Mouse (Mus musculus): ENCODE results near the gene Urb1.
A peak's percentile ranks its signal among the peaks of the same experiment; 100 is the strongest.

The Urb1 gene

DNA sequence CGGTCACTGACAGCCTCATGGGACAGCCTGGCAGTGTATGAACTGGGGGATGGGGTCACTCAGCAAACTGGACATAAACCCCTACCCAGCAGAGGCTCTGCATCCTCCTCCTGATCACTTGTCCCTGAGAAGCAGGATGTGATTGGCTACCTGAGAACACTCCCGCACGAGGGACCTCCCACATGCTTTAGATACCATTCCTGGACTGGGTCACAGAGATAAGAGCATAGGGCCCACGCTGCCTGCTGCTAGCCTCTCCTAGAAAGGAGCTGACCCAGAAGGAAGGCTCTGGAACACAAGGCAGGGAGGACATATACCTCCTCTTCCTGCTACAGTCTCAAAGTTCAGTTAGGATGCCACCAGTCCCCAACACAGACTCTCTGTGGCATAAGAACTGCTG lies 49.7 kb downstream of the Urb1 start:
- no peak for DNase-seq

GRCm38 (mm10) chr16:90759335-90759734 lies 50.9 kb downstream of the Urb1 start:
- DNase-seq: no peak

DNA sequence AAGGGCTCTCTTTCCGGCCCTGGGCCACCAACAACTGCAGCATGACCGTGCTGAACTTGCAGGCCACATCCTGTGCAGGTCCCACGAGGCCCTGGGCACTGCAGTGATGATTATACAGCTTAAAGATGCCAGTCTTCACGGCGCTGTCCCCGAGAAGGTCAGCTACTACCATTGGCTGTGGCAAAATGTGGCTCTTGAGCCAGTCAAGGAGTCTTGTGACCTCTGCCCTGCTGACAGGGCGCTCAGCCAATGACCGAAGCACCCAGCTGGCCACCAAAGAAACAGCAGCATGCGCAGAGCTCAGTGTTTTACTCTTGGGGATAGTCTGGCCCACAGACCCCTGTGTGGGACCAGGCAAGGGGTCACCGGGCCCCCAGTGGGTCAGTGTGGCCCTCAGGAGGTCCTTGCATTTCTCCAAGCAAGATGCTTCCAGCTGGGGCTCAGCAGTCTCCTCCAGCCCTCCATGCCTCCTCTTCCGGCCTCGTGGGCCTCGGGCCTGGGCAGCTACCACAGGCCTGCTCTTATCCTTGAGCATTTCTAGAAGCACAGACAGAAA lies 56.7 kb downstream of the Urb1 start:
- DNase-seq: no peak

DNA sequence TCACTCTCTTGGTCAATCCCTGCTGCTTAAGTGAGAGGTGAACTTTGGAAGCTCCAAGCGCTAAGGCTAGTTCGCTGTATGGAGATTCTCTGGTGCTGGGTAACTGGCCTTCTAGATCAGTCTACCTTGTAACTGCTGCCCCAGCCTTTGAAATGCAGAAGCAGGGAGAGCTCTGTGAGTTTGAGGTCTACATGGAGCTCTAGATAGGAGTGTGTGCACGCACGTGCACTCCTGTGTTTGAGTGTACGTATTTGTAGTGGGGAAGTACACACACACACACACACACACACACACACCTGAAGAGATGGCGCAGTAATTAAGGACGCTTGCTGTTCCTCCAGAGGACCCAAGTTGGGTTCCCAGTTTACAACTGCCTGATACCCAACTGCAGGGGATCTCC lies 62.0 kb downstream of the Urb1 start:
- DNase-seq: no peak

- DNase-seq: no peak
These were observed 63.1 kb downstream of the Urb1 start for GRCm38 (mm10) chr16:90747143-90747542.

DNA sequence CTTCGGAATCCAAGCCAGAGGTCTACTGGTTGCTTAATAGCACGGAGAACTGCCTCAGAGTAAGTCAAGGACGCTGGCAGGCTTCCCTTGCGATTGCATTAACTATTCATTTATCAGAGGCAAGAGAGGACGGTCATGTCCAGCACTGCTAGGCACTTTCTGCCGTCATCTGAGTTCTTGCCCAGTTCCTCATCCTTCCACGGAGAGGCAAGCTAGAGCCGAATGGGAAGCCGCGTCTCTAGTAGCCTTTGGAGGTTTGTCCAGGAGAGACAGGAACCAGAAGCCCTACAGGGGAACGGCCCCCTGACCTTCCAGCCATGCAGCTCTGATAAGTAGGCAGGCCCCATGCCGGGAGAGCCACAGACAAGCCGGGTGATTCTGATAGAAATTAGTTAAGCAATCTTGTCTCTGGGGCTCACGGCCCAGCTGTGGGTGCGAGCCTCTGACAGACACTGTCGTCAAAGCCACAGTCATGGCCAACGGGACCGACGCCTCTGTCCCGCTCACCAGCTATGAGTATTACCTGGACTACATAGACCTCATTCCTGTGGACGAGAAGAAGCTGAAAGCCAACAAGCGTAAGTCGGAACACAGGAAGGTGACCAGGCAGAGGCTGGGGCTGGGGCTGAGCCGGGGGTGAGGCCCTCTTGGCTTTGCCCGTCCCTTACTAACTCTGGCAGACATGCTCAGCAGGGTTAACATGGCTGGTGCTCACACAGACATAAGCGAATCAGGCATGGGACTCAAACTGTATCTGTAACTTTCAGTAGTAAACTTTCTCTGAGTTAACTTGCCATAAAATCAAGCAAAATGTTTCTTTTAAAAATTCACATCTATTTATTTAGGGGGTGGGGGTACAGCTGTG lies 71.9 kb downstream of the Urb1 start, which contains the start of gene Mrap:
Mrap (plus strand) TSS at position 116 of the 865 bp plus-strand sequence.
- DNase-seq: no peak

DNA sequence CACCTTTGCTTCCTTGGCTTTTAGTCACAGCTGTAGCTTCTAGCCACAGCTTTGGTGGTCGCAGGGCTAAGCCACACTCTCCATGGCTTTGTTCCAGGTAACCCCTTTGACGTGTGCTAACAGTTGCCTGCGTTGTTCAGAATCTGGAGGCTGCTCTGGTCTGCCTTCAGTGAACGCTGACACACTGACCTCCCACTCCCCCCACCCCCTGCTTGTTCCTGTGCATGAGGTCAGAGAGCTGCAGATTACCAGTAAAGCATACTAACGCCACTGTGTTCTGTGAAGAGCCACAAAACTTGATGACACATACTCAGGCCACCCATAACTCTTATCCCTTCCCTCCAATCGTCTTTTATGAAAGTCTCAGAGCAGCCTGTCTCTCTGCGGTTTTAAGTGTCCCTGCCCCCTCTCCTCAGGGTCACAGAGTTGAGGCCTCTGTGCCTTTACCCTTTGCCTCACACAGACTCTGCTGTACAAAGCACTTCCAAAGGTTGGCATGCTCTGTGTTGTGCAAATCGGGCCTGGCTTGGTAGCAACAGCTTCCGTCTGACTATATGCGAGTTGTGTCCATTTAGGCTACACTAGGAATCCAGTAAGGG lies 73.4 kb downstream of the Urb1 start:
- no peak for DNase-seq

DNA sequence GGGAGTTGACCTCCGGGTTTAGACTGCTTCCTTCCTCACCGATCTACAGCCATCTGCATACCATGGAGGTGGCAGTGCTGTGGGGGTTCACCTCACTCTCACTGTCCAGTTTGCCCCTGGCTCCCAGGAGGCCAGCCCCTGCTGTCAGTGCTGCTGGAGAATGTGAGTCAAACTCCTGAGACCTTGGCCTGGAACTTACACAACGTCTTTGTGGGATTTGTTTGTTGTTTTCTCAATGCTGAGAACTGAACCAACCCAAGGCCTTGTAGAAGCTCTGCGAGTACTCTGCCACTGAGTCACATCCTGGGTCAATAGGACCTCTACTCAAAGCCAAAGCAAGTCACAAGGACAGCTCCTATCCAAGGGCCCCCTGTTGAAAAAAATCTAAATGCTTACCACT lies 74.6 kb downstream of the Urb1 start:
- no peak for DNase-seq

DNA sequence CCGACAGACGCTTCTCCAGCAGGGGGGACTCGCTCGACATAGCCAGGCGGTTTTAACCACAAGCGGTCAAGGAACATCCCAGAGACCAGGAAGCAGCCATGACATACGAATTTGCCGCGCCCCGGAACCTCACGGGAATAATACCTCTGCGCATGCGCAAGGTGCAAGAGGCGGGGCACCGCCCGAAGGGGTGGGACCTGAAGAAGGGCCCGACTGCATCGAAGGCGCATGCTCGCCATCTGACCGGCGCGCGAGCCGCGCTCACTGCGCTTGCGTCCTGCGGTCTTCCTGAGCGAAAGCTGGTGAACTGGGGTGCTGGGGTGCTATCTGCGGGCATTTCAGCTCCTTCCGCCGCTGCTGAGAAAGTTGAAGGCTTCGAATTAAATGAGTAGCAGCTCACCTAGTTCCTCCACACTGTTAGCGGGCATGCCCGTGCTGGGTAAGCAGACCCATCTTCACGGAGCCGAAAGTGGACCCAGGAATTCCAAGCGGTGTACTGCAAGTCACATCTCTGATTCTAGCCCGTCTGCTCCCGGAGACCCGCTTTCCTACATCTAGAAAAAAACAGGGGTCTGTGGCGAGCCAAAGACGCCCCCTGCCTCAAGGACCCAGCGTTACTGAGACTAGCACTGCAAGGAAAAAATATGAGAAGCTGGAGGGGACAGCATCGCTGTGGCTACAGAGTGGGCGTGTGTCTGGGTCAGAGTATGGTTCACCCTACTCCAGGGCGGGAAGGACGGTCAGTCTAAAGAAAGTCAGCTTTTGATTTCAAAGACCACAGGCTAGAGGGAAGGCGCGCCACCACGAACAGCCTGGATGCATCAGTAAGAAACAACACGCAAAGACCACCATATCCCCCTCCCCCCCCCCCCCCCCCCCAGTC lies 82.7 kb downstream of the Urb1 start, which contains the start of gene Mis18a:
Mis18a (minus strand) TSS at position 172 of the 883 bp plus-strand sequence.
- peak; percentile 96 for DNase-seq

GRCm38 (mm10) chr16:90726600-90727227 lies 83.5 kb downstream of the Urb1 start:
- no peak for DNase-seq

GRCm38 (mm10) chr16:90724051-90724450 lies 86.2 kb downstream of the Urb1 start:
- no peak for DNase-seq

- DNase-seq: no peak
These were observed 99.9 kb downstream of the Urb1 start for GRCm38 (mm10) chr16:90710313-90710712.

DNA sequence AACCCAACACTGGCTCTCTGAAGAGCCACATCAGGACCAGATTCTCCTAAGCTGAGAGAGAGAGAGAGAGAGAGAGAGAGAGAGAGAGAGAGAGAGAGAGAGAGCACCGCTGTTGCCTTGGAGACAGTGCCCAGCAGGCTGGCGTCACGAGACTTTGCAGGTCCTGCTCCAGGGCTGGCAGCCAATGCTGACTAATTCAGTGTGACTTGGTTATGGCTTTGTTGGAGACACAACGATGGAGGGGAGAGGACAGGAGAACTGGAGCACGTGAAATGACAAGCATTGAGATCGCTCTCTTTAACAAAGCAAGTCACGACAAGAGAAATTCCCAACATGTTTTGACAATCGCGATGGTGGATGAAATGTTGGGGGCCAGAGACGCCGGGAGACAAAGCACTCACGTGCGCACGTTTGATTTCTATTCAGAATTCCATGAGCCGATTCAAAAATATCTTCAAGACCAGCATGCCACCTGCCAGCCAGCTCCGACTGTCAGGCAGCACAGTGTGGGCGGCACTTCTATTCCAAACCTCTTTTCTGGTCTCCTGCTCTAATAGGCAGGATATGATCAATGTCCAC lies 100.4 kb downstream of the Urb1 start:
- DNase-seq: no peak

GRCm38 (mm10) chr16:90706279-90706678 lies 103.9 kb downstream of the Urb1 start:
- DNase-seq: no peak

DNA sequence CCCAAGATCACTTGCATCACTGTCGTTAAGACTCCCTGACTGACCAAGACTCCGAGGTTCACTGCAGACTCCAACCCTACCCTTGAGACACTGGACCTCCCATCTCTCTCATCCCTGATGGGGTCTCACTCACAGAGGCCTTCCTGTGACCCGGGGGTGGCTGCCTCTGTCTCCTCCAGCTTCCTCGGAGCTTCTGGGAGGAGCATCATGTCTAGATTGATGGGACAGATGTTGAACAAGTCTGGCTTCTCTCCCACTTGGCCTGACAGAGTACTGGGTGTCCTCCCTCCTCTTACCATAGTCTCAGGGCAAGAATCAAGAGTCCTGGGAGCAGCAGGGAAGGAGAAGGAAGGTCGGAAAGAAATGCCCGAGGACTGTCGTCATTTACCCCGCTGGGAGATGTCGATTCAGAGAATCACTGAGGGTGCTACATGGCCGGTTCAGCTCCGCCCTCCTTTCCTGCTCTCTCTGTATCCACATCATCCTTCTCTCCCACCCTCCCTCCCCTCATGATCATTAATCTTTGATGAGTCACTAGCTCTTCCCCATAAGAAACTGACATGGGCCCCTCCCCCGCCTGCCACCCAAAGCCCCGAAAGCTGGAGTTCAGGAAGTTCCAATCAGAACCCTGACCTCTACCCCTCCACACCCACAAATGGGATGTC lies 105.9 kb downstream of the Urb1 start:
- DNase-seq: no peak

GRCm38 (mm10) chr16:90703646-90704045 lies 106.6 kb downstream of the Urb1 start:
- no peak for DNase-seq

DNA sequence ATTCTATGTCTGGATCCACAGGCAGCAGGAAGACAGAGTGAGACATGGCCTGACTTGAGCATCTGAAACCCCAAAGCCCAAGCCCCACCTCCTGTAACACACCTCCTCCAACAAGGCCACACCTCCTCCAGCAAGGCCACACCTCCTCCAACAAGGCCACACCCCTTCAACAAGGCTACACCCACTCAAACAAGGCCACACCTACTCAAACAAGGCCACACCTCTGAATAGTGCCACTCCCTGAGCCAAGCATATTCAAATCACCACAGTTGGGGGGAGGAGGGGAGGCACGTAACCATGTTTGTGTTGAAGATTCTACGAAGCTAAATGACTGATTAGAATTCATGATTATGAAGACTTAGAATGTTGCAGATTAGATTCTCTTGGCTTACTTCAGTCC lies 108.7 kb downstream of the Urb1 start:
- no peak for DNase-seq

Measured in thymus, postnatal 14 days (tissue).